Mouse (Mus musculus): Measurements from ENCODE around the gene Alg10b.
A peak's percentile ranks its signal among the peaks of the same experiment; 100 is the strongest.

DNA sequence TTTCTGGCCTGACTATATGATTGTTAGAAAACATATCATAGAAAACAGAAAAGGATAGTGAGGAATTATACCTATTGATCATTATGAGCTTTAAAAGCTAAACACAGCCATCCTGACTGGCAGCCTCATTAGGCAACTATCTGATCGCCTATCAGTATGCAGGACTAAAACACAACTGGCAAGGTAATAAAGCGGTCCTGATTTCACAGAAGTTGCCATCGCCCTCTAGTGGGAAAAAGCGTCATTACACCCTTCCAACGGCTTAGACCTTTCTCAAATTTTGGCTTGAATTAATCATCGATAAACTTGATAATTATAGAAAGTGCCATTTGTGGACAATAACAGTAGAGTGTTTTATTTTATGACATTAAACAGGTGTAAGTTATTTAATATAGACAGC, 9.2 kb upstream of the Alg10b start:
- TF ChIP-seq CTCF (IDR thresholded peaks at IDR 0.05) (peak; percentile 89), EP300 (IDR thresholded peaks at IDR 0.05) (no peak)

Measured in lung, postnatal 0 days (tissue).